Mouse (Mus musculus) frontal cortex, postnatal 36 days (tissue): ENCODE measurements at regions not wholly inside any gene's neighbourhood (a gene's known extent, or its start where the extent isn't known, plus 50 kb on each side); places are given as distances from the start of the nearest gene placed in this dataset.

Experiments
- DNase-seq, 2 experiments: peaks; one replicate each; pipeline ENCODE4 v3.0.0; 2022; ENCODE audit warnings: low spot score in 2 of 2

DNA sequence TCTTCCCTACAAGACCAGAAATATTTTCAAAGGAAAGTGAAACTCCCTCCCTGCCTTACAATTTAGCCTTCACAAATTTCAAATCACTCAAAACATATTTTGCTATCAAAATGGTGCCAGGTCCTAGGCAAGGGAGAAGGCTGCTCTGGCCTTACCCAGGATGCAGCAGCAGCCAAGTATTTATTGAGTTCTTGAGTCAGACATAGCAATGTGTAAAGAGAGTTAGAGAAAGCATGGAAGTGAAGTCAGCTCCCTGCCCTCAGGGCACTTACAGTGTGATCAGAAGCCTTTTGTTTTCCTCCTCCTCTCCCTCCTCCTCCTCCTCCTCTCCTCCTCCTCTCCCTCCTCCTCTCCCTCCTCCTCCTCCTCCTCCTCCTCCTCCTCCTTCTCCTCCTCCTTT, 194.6 kb upstream of the Sox9 start:
- no peak for DNase-seq

DNA sequence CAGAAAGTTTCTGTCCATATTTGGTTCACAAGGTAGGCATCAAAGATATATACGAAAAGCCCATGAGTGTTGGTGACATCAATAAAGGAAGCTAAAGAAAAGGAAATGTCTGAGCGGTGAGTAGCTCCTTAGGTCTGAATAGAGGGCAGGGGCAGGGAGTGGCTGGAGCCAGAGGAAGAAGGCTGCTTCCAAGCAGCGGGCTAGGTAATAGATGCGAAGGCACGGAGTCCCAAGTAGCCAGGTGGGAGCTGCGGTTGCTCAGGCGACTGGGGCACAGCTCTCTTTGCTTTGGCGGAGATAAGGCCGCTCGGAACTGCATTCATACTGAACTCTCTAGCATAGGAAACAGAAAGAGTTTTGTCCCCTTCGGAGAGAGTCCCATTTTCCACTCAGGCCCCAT, 193.9 kb upstream of the Sox9 start:
- DNase-seq: no peak

DNA sequence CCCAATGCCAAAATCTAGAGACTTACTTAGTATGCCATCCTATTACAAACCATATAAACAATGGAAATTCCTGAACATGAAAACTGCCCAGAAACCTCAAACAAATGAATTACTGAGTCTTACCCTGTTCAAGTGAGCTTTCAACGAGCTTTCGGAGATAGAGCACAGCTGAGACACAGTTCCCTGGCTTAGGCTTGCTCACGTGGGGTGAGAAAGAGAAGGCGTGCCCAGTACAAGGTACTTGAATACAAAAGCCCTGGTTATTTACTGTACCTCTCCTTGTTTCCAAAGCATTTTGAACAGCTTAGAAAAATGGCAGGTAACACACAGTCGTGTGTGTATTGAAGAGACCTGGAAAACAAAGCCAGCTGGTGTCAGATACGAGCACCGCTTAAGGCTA, 191.8 kb upstream of the Sox9 start:
- DNase-seq: no peak

DNA sequence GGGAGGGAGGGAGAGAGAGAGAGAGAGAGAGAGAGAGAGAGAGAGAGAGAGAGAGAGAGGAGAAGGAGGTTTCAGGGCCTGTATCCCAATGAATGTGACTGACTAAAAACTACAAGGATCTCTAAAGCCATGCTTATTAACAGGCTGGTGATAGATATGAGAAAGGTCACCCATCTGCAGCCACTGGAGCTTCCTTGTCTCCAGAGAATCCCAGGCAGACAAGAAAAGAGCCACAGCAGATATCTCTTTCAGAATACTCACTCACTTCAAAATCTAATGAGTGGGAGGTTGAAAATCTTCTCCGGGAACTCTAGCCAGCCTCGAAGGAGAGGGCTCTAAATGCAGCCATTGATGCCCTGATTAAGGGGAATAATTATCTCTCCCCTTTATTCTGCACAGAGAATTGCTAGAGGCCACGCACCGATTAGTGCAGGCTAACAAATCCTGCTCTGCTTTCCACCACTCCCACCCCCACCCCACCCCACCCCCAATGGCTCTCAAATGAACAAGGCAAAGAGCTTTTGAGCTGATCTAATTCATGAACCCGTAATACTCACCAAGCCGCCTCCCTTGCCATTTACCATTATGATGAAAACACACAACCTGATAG, 189.5 kb upstream of the Sox9 start:
- DNase-seq: no peak

DNA sequence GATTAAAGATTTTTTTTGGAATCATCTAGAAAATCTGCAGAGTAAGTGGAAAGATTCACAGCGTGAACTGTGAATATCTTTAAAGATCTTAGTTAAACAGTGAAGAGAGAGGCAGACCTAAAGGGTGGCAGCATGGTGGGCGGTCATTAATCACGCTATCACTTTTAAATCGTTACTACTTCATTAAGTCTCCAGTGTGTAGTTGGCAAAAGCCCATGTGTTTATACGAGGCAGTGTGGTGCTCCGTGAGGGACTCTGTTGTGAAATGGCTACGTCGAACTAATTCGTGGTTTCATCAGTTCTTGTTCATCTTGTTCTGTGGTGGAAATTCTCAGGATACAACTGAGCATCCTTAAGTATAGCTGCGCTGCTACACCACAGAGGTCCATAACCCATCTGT, 188.2 kb upstream of the Sox9 start:
- DNase-seq: no peak

DNA sequence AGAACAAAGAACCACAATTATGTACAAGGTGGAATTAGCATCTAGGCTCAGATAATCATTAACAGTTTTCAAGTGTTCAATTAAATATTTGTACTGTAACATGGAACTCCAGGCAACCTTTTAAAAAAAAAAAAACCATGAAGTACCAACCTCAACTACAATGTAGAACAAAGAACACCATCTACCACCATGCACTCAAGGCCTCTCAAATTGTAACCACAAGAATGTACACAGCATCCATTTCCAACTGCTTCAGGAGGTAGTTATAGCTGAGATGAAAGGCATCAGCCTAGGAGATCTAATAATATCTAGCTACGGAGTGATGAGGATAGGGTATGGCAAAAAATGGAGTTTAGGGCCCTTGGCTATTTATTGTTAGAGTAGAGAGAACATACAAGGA, 174.7 kb upstream of the Sox9 start:
- DNase-seq: no peak

DNA sequence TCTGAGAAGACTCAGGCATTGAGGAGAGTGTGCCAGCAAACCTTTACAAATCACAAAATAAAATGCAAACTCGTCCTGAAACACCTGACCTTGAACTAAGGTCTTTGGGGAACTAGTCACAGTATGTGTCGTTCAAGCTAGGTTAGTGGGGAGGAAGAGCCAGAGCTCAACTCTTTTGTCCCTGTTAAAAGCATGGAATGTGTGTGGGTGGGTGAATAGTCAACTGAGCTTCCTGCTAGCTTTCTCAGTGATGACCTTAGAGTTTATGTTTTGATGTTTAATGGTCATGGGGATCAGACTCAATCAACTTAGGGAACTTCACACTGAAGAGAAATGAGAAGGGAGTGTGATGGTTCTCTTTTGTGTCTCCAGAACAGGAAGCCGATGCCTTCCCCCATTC, 172.7 kb upstream of the Sox9 start:
- DNase-seq: no peak

DNA sequence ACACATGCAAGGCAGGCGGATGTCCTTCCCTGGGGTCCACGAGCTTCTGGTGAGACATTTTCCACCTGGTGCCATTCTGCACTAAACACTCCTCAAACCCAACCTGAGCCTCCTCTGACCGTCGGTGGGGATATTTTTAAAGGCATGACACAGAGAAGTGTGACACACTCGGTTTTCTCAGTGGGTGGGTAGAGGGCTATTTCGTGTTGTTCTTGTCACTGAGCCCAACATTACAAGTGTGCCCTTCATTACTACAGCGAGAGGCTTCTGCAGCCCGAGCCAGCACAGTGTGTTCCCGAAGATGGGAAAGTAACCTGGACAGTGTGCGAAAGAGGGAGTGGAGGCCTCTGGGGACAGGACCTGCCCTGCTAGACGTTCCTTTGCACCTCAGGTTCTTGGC, 171.0 kb upstream of the Sox9 start:
- DNase-seq: peak in 1 of 2 experiments; percentile 13

DNA sequence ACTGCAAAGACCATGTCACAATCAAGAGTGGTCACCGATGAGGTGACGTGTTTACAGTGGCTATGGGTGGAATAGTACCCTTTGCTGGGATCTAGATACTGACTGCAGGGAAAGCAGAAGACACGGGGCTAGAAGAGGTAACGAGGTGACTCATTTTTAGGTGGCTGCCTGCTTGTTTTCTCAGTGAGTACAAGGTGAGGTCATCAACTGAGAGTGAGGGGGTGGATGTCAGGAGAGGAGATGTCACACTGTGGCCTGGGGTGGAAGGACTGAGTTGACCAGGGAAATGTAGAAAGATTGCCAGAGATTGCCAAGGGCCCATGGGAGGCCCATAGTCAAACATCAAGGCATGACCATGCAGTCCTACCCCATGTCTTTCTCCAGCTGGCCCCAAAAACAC, 166.4 kb upstream of the Sox9 start:
- no peak for DNase-seq

DNA sequence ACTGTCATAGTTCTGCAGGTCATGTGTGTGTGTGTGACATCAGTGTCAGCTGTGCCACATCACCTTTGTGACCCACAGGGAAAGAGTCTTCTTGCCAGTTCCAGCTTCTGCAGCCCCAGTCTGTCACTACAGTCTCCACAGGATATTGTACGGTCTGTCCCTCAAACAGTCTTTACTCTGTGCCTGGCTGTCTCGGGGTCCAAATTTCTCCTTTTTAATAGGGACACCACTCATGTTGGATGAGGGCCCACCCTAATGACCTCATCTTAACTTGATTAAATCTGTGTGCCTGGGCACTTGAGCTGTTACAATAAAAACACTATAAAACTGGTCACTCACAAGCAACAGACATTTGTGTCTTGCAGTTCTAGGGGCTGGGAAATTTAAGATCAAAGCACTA, 165.1 kb upstream of the Sox9 start:
- no peak for DNase-seq

DNA sequence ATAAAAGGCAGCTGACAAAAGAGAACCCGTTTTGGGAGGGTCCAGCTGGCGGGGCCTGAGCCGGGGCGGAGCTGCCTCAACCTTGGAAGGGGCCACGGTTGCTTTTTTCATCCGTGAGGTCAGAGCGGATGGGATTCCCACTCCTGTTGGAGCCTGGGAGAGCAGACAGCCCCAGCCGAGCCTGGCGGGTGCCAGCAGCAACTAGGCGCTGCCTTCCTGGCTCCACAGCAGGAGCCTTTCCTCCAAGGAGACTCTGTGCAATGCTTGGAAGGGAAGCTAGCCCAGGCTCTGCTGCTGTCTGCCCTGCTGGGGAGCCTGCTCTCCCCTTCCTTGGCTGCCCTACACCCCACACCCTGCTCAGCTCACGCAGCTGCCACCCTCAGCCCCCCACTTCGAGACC, 161.1 kb upstream of the Sox9 start:
- peak; percentile 28 to 35 for DNase-seq

DNA sequence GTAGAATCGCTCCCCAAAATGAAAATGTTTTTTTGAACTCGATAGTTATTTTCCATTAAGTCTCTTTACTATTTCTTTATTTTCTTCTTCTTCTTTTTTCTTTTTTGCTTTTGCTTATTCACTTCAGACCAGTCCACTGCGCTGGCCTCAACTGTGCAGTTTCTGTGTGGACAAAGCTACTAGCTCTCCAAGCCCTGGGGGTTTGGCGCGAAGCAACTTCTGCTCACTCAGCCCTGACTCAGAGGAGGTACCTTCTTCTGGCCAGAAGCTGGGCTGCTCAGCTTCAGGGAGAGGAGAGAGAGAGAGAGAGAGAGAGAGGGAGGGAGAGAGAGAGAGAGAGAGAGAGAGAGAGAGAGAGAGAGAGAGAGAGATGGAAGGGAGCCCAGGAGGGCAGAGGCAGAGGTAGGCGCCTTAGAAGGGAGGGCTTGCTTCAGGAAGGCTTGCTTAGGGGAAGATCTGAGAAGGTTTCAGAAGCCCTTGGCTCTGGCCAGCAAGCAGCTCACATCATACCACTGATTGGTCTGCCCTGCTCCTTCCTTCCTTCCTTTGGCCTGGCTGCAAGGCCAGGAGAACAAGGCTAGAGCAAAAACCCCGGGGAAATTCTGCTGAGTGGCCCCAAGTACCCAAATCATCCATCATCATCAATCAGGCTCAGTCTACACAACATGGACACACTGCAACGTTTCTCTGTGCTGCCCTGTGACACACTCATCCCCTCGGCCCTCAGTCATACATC, 160.5 kb upstream of the Sox9 start:
- no peak for DNase-seq

DNA sequence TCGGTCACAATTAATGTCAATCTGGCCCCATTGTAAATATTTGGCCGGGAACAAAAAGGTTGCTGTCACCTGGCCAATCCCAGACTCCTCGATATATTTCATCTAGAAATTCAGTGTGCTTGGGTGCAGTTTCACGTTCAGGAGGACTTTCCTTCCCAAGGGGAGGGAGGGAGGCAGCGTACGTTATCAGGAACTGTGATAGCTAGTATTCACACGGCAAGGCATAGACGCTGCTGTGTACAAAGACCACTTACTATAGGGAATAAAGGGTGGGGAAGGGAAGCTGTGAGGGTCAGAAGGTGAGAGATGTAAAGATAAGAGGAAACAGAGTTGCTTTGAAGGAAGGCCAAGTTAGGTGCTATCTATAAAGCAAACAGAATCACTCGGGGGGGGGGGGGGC, 132.7 kb upstream of the Sox9 start:
- no peak for DNase-seq

DNA sequence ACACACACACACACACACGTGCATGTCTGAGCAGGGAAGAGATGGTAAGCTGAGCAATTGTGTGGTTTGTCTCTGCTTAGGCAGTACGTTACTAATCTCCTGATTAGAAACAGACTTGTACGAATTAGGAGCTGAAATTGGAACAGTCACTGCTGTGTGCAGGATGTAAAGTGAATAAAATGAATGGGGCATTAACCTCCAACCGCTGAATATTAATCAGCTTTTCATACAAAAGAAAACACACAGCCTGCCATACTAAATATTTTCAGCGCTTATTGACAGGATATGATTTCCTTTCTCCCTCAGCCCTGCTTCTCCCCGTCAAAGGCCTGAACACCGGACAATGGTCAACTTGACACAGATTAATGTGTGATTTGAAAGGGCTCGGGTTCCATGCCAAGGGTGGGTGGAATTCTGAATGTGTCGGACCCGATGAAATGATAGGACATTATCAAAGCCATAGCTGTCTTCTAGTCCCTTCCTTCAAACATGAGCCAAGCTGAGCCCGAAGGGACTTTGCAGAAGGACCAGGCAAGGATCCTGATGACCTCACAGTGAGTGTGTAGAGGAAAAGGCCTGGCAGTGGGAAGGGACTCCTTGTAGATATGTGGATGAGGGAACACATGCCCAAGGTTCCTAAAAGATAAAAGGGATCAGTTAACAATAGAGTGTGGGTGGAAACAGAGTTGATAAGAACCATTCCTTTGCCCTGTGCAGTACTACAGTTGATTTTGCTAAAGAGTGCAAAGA, 124.4 kb upstream of the Sox9 start:
- no peak for DNase-seq

DNA sequence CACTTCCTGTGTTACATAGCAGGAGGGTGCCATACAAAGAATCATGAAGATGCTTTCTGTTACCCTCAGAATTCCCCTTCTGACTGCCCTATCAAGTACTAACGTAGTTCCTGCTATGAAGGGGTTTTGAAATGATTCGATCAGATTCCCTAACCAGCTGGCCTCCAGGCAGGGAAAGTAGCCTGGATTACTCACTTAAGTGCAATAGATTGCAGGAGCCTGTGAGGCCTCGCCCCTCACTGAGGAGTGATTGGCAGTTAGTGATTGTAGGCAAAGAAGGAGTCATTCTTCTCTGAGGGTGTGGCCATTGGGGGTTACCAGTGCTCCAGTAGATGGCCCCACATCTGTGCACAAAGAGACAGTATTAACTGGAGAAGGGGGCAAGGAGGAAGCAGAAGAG, 122.1 kb upstream of the Sox9 start:
- no peak for DNase-seq

DNA sequence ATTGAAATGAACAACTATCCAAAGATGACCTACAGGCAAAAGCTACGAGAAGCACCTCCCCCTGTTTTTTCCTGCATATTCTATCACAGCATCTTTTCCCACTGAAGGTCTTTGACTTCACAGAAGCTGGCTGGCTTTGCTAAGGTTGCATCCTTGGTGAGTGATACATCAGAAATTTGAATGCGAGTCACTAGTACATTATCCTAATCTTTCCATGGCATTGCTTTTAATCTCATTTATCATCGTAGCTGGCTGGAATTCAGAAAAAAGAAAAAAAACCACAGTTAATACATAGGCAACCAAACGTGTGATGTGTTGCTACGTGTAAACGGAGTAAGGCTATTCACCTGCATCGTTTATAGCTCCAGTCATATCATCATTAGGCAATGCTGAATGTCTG, 120.6 kb upstream of the Sox9 start:
- no peak for DNase-seq

DNA sequence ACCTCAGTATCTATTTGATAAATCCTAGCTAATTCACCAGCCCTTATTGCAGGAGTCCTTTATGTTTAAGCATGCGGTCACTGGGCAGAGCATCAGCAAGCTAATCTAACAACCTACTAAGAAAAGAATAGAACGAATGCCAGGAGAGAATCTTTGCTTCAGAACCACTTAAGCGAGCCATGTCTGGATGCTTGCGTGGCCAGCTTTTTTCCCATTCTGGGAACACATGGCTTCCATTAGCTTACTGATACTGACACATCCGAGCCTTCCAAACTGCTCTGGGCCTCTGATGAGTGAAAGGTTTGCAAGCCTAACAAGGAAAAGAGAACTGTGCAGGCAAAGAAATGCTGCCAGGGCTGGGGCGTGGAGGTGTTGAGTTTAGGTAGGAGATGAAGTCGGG, 114.7 kb upstream of the Sox9 start:
- DNase-seq: no peak

DNA sequence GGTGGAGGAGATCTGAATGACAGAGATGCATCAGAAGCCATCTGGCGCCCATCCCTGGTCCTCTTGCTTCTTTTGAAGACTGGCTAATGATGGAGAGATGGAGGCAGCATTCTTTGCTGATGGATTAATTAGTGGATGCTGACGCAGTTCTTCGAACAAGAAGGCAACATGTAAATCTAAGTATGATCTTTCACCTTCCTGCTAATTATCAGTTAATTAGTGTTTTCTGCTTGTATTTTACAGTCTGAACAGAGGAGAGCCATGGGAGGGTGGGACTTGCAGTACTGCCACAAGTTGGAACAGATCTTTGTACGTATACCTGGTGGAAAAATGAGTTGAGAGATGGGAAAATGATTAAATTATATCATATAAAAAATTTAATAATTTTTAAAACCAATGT, 109.9 kb upstream of the Sox9 start:
- DNase-seq: no peak

DNA sequence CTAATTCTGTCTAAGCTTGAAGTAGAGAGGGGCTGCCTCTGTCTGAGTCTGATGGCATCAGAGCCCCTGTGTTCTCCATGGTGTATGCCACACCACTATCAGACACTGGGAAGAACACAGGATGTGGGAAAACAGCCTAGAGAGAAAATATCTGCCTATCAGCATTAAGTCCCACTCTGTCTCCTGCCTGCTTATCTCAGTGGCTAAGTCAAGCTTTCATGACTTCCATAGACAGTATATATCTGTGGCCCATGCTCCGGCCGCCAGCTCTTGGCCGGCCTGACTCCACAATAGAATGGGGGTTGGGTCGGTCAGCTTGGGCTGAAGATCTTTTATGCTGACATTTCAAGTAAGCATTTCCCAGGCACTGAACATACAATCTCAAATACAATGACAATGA, 92.0 kb upstream of the Sox9 start:
- no peak for DNase-seq

DNA sequence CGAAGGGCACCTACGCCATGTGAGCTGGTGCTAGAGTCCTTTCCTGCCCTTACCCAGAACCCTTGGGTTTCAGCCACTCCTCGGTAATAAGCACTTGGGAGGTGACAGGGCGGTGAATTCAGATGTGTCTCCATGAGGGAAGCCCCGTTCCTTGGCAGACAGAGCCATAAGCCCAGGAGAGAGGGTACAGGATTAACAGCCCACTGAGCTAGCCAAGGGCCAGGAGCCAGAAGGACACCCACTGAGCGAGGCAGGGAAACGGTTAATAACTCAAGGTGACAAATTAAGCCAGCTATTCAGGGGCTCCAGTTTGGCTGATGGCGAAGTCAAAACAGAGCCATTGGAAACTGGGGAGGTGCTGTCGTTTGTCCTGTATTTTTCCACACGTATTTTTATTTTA, 75.9 kb upstream of the Sox9 start:
- no peak for DNase-seq

DNA sequence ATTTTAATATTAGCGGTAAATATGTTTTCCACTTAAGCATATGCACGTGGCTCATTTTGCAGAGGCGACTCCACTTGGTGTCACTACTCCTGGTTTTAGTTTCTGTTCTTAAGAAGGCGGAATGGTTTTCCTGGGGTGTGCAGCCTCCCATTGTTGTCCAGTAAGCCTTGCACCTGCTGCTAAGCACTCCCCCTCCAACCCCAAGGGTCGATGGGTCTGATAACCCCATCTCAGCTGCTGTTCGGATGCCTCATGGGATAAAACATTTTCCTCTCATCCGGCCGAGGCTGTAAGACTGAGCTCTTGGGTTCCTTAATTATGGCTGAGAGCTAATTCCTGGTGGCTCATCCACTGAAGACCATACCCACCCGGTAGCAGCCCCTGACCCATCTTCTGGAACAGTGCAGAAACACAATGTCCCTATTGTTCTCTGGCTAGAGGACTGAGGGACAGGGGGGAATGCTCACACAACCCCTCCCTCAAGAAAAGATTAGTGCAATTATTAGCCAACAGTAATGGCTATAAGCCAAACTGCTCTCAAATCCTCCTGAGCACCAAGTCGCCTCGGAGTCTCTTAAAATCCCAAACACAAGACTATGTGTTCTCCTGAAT, 73.8 kb upstream of the Sox9 start:
- no peak for DNase-seq

DNA sequence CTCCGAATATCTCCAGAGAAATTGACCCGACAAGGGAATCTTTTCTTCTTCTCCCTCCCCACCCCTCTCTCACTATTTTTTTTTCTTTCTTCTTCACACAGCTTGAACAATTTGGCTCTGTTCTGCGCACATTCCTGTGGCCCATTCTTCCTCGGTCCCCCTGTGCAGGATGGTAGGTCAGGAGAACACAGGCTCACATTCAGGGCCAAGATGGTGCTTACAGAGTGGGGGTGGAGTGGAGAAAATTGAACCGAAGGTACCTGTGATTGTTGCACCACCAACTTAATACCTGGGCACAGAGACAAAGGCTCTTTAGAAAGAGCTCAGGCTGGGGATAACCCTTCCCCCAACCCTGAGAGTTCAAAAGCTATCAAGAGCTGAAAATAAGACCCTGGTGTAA, 70.4 kb upstream of the Sox9 start:
- DNase-seq: no peak

DNA sequence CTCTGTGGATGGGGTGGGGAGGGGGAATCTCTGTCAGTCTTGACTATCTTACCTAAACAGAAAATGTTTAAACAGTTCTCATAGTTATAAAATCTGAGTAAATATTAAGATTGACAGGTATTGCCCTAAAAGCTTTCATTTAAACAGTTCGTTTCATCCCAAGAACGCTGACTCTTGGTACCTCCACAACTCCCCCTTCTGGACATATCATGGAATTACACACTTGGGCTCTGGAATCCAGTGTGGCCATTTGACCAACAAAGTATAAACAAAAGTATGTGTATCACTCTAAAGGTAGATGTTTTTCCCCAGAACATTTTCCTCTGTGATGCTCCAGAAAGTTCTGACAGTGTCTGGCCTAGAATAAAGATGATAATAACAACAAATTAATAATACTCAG, 63.5 kb upstream of the Sox9 start:
- DNase-seq: no peak
